Comparison of ENCODE assay signal across 18 mouse cellular contexts in the genomic region with DNA sequence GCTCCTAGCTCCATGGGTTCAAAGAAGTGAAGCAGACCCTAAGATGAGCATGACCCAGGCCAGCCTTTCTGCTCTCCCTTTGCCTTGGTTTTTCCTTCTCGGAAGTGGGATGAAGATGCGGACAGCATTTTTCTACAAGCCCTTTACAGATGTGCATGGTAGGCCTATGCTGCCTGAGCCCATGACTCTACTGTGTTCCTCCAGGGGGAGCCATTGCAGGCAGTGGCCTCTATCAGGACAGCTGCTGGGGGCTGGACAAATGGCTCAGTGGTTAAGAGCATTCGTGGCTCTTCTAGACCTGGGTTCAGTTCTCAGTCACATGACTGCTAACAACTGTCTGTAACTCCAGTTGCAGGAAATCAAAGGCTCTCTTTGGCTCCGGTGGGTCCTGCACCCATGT. TPM values are rescaled to one million over a fixed set of nuclear protein-coding genes. Genes with fewer than 3 reads are reported as not detected.
DNase-seq lines count a peak whose midpoint lies in the region; ATAC-seq and TF ChIP-seq lines count a peak whose summit lies in the region.
"Had no signal": no experiment of that assay in that cellular context is flagged by ENCODE, and none has a peak within 500 bp of the region (broad histone marks: within the 10 kb centered on the region; RNA-seq: fewer than 3 reads in every experiment).

No protein-coding gene starts in this region.

- H3K4me3 ChIP-seq in cerebellum, adult 2 months (replicated peaks; ENCODE audit: insufficient read depth, low read depth, low read length) = no peak overlapping the region
- H3K4me3 ChIP-seq in liver, embryonic 12.5 days = no peak overlapping the region
- H3K4me3 ChIP-seq: hindbrain, embryonic 12.5 days; limb, embryonic 12.5 days had no signal

- H3K36me3 ChIP-seq in liver, embryonic 12.5 days = no peaks in the 10 kb centered on the region
- H3K36me3 ChIP-seq: hindbrain, embryonic 12.5 days; limb, embryonic 12.5 days had no signal

- H3K9me3 ChIP-seq in liver, embryonic 12.5 days (replicated peaks) = no peaks in the 10 kb centered on the region
- H3K9me3 ChIP-seq: hindbrain, embryonic 12.5 days; limb, embryonic 12.5 days had no signal

- 0 out of 2 replicates have a peak, but pooled peaks have one; percentile 11 for TF ChIP-seq CTCF in cerebellum, adult 2 months (IDR thresholded peaks at IDR 0.05; ENCODE audit: borderline replicate concordance, insufficient read depth, low read depth, low read length)

- no peak for DNase-seq in cerebellum, adult 2 months
- DNase-seq in cerebellum, adult 11-12 months = no peak
- DNase-seq in liver = peak; percentile 35
- peak; percentile 16 for DNase-seq in 416B (ENCODE audit: low read depth)
- DNase-seq in R1 (ENCODE audit: low read depth, low spot score) = peak; percentile 29
- DNase-seq in urinary bladder, postnatal 25 days (ENCODE audit: low spot score) = no peak
- no peak for DNase-seq in urinary bladder, postnatal 14 days (ENCODE audit: low spot score)
- DNase-seq: adrenal gland, postnatal 14 days; cerebellum, adult 9-10 months; gastrocnemius, postnatal 14 days; kidney, postnatal 10 days; lung, adult 18-20 months; midbrain, embryonic 14.5 days; thymus, adult 2 months had no signal

- peaks cover 20% of the 10 kb centered on the region for H3K4me1 ChIP-seq in cerebellum, adult 2 months (ENCODE audit: control insufficient read depth, insufficient read depth, low read length)
- peaks cover 20% of the 10 kb centered on the region for H3K4me1 ChIP-seq in liver, embryonic 12.5 days

- TF ChIP-seq POLR2A in cerebellum, adult 2 months (IDR thresholded peaks at IDR 0.05; ENCODE audit: borderline replicate concordance, insufficient read depth, low read length) = no peak

- no peak overlapping the region for H3K9ac ChIP-seq in liver, embryonic 12.5 days
- H3K9ac ChIP-seq: hindbrain, embryonic 12.5 days; limb, embryonic 12.5 days had no signal

- H3K27me3 ChIP-seq in cerebellum, adult 2 months (ENCODE audit: control insufficient read depth, insufficient read depth, low read length) = no peaks in the 10 kb centered on the region
- peaks cover 58% of the 10 kb centered on the region for H3K27me3 ChIP-seq in liver, embryonic 12.5 days (replicated peaks)

- H3K27ac ChIP-seq in cerebellum, adult 2 months (ENCODE audit: insufficient read depth, low read length) = no peak overlapping the region
- no peak overlapping the region for H3K27ac ChIP-seq in liver, embryonic 12.5 days
- H3K27ac ChIP-seq: hindbrain, embryonic 12.5 days; limb, embryonic 12.5 days had no signal

- no peak for ATAC-seq in liver, embryonic 12.5 days
- ATAC-seq: intestine, embryonic 16.5 days had no signal

- 89% methylated on average over 4 of the region's 4 CpGs for WGBS in cerebellum, adult 2 months
- WGBS in liver, embryonic 12.5 days (ENCODE audit: insufficient replicate concordance) = 57% methylated on average over 4 of the region's 4 CpGs

- no peak overlapping the region for H3K4me2 ChIP-seq in liver, embryonic 12.5 days
- H3K4me2 ChIP-seq: hindbrain, embryonic 12.5 days; limb, embryonic 12.5 days had no signal

RNA-seq across cellular contexts. Expression of a gene that starts 51.0 kb away (rescaled TPM):
- polyA plus RNA-seq in cerebellum, adult 2 months (2012; rRNA removed) = 44.3 and 44.6 TPM in 2 replicates
- polyA plus RNA-seq in liver, embryonic 12.5 days (2016; fragmentation: Nextera tagmentation; extraction: Ambion mirVana) = 25.9 and 26.4 TPM in 2 replicates

RNA-seq across cellular contexts. Expression of a gene that starts 59.2 kb away (rescaled TPM):
- 21.2 and 21.5 TPM in 2 replicates for polyA plus RNA-seq in cerebellum, adult 2 months (2012; rRNA removed)
- polyA plus RNA-seq in liver, embryonic 12.5 days (2016; fragmentation: Nextera tagmentation; extraction: Ambion mirVana) = 18.5 and 19.5 TPM in 2 replicates

RNA-seq across cellular contexts. Expression of a gene that starts 59.3 kb away (rescaled TPM):
- 64.1 and 70.7 TPM in 2 replicates for polyA plus RNA-seq in cerebellum, adult 2 months (2012; rRNA removed)
- 15.3 and 16.0 TPM in 2 replicates for polyA plus RNA-seq in liver, embryonic 12.5 days (2016; fragmentation: Nextera tagmentation; extraction: Ambion mirVana)

Comparison
In these comparisons a context has a peak if more than half of its experiments do, and no peak if none do; other contexts are left out.
1. DNase-seq: peak in liver (single experiment), 416B (single experiment) and R1 (single experiment); none in cerebellum, adult 2 months (0 of 2), cerebellum, adult 11-12 months (single experiment), urinary bladder, postnatal 25 days (single experiment) and urinary bladder, postnatal 14 days (single experiment).